Mouse (Mus musculus) lung, embryonic 15.5 days (tissue): ENCODE results near the gene Wdr92. TPM values are rescaled to one million over a fixed set of nuclear protein-coding genes. Genes with fewer than 3 reads are reported as not detected.
"Not testable (repeated sequence)": the region's sequence is repeated elsewhere in the genome, so short reads cannot be mapped to it uniquely, and the experiment has no call there.

Source experiments
- ATAC-seq: fragments of 200-750 bp; cut with Nextera tagmentation; 2 replicates; pipeline ENCODE4 v1.8.0; 2017; ENCODE audit warnings: moderate number of reproducible peaks, borderline replicate concordance; ENCODE audit not compliant: low FRiP score, low TSS enrichment; ENCODE audit errors: extremely low read depth
- H3K27ac ChIP-seq: fragments of 300-500 bp; sonication (generic); 2 replicates; pipeline ENCODE4 v1.5.1; 2015; ENCODE audit warnings: moderate library complexity, mild to moderate bottlenecking, inconsistent platforms
- H3K27me3 ChIP-seq: fragments of 300-500 bp; sonication (generic); 2 replicates; pipeline ENCODE4 v1.6.1; 2015; ENCODE audit warnings: inconsistent platforms
- H3K36me3 ChIP-seq: fragments of 300-500 bp; sonication (generic); 2 replicates; pipeline ENCODE4 v1.6.1; 2015; ENCODE audit warnings: inconsistent platforms
- H3K4me1 ChIP-seq: fragments of 300-500 bp; sonication (generic); 2 replicates; pipeline ENCODE4 v1.6.1; 2015; ENCODE audit warnings: inconsistent platforms
- H3K4me2 ChIP-seq: fragments of 300-500 bp; sonication (generic); 2 replicates; pipeline ENCODE4 v1.6.1; 2015; ENCODE audit warnings: inconsistent platforms, mild to moderate bottlenecking, moderate library complexity
- H3K4me3 ChIP-seq: fragments of 300-500 bp; sonication (generic); 2 replicates; pipeline ENCODE4 v1.5.1; 2015; ENCODE audit warnings: mild to moderate bottlenecking, inconsistent platforms
- H3K9ac ChIP-seq: fragments of 300-500 bp; sonication (generic); 2 replicates; pipeline ENCODE4 v1.6.1; 2015; ENCODE audit warnings: inconsistent platforms
- H3K9me3 ChIP-seq: fragments of 300-500 bp; sonication (generic); 2 replicates; pipeline ENCODE4 v1.6.1; 2016; ENCODE audit warnings: inconsistent platforms
- WGBS: fragments of 180-500 bp; shearing (Covaris S2); methylation state at CpG from one replicate; pipeline ENCODE4 v1.1.7; 2015; 5-methylcytosine and 5-hydroxymethylcytosine counted together
- polyA plus RNA-seq: library from polyadenylated mRNA; unstranded; fragments of >200 nt; fragmentation: Nextera tagmentation; extraction: Ambion mirVana; gene quantifications from 2 replicates; pipeline ENCODE4 v1.2.1, GENCODE M21; 2015

Gene Wdr92
- polyA plus RNA-seq, 1 experiment from 2014 or later, result 27.5 TPM

DNA sequence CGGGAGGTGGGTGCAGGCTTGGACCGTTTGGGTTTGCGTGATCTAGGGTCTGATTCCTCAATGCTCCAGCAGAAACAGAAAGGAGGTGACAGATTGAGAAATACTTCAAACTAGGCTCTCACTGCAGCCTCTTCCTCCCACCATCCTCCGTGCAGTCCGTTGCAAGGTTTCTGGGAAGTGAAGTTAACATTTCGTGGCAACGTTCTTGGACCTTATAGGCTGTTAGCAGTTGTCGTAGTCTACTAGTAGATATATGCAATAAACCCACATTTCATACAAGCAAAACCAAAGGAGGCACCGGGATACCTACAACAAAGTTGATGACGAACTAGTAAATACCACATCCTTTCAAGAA is 30.2 kb downstream of the Wdr92 start:
- H3K4me3 ChIP-seq, result peak overlapping the region; percentile 98
- H3K27me3 ChIP-seq, result no peaks in the 10 kb centered on the region
- peak overlapping the region; percentile 78 for H3K9ac ChIP-seq
- peak overlapping the region; percentile 58 for H3K4me2 ChIP-seq
- peaks cover 18% of the 10 kb centered on the region for H3K4me1 ChIP-seq
- peak overlapping the region; percentile 84 for H3K27ac ChIP-seq
- no peak for ATAC-seq
- no peaks in the 10 kb centered on the region for H3K9me3 ChIP-seq
- WGBS, result under 1% methylated on average over 10 of the region's 10 CpGs
- H3K36me3 ChIP-seq, result peaks cover 11% of the 10 kb centered on the region; the same call in 1 of the 2 replicates

DNA sequence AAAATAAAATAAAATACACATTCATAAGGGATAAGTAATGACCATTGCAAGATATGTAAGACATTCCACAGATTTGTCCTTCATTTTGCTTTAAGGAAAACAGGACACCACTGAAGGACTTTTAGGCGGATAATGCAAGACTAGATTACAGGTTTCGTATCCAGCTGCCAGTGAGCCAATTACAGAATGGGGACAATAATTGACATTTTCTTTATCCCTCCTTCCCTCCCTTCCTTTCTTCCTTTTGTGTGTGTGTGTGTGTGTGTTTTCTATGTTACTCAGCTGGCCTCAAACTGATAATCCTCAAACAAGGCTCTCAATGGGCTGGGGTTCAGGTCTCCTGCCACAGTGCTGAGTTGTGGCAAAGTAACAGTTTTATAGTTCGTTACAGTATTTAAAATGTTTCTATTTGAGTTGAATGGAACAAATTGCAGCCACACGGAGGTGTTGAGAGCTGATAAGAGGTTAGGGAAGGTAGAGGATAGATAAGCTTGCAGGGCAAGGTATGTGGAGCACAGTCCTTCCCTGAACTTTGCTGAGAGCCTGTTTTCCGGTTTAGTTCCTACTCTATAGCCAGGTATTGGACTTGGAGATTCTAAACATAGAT is 31.1 kb downstream of the Wdr92 start:
- WGBS, result 54% methylated on average over 5 of the region's 5 CpGs
- H3K9me3 ChIP-seq, result no peaks in the 10 kb centered on the region
- no peak overlapping the region for H3K27ac ChIP-seq
- peak overlapping the region; percentile 58 for H3K4me2 ChIP-seq
- ATAC-seq, result no peak
- H3K36me3 ChIP-seq, result peaks cover 11% of the 10 kb centered on the region; the same call in 1 of the 2 replicates
- no peak overlapping the region for H3K9ac ChIP-seq
- H3K4me3 ChIP-seq, result peak overlapping the region; percentile 98
- H3K4me1 ChIP-seq, result peaks cover 18% of the 10 kb centered on the region
- H3K27me3 ChIP-seq, result no peaks in the 10 kb centered on the region

DNA sequence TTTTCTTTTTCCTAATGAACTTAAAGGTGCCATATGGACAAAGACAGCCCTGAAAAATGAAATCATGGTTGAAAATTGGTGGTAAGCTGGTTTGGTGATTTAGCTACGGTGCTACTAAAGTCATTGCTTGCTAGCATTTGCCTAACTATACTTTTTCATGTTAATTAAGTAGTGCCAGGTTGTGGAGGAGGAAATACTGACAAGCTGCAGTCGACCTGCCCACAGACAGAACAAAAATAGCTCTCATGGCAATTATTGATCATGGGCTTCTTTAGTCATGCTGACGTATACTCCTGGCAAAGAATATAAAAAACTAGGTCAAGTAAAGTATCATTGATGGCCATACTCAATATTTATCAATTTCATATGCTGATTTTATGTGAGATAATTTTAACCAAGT is 33.6 kb downstream of the Wdr92 start:
- Histone ChIP-seq H3K9me3 (no peaks in the 10 kb centered on the region), H3K36me3 (no peaks in the 10 kb centered on the region), H3K4me3 (no peak overlapping the region), H3K9ac (no peak overlapping the region), H3K27me3 (no peaks in the 10 kb centered on the region), H3K4me1 (peaks cover 14% of the 10 kb centered on the region), H3K27ac (no peak overlapping the region), H3K4me2 (no peak overlapping the region)
- ATAC-seq, result no peak
- WGBS, result 83% methylated on average over 3 of the region's 3 CpGs

DNA sequence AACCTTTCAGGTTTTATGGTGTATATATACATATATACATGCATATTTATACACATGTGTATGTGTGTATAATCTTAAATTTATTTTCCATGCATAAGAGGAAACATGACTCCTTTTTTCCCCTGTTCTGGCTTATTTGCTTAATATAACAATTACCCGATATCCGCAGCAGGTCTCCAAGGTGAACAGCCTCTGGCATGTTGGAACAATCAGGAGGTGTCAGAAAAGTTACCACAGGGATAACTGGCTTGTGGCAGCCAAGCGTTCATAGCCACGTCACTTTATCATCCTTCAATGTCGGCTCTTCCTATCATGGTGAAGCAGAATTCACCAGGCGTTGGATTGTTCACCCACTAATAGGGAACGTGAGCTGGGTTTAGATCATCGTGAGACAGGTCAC is 39.2 kb downstream of the Wdr92 start:
- Histone ChIP-seq H3K4me1 (no peaks in the 10 kb centered on the region), H3K9ac (no peak overlapping the region), H3K4me2 (no peak overlapping the region), H3K27ac (no peak overlapping the region), H3K27me3 (no peaks in the 10 kb centered on the region), H3K9me3 (no peaks in the 10 kb centered on the region), H3K36me3 (peaks cover 11% of the 10 kb centered on the region), H3K4me3 (no peak overlapping the region)
- ATAC-seq, result no peak
- 93% methylated on average over 8 of the region's 8 CpGs for WGBS

DNA sequence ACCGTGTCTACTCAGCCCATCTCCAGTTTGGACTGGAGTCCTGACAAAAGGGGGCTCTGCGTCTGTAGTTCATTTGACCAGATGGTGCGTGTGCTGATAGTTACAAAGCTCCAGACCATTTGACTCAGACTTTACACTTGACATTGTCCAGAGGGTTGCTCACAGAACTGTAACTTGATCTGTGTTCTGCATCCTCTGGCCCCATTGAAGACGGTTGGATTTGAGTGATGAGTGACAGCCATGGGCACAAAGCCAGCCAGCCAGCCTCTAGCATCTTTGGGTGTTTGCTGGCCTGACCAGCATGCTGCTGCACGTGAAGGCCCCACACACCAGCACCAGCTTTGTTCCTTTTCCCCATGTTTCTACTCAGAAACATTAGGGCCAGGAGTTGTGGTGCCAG is 50.9 kb downstream of the Wdr92 start:
- Histone ChIP-seq H3K9ac (no peak overlapping the region), H3K36me3 (peaks cover 15% of the 10 kb centered on the region; the same call in 1 of the 2 replicates), H3K4me1 (no peaks in the 10 kb centered on the region), H3K9me3 (no peaks in the 10 kb centered on the region), H3K27ac (no peak overlapping the region), H3K4me3 (no peak overlapping the region), H3K4me2 (no peak overlapping the region), H3K27me3 (no peaks in the 10 kb centered on the region)
- no peak for ATAC-seq
- 62% methylated on average over 5 of the region's 5 CpGs for WGBS

DNA sequence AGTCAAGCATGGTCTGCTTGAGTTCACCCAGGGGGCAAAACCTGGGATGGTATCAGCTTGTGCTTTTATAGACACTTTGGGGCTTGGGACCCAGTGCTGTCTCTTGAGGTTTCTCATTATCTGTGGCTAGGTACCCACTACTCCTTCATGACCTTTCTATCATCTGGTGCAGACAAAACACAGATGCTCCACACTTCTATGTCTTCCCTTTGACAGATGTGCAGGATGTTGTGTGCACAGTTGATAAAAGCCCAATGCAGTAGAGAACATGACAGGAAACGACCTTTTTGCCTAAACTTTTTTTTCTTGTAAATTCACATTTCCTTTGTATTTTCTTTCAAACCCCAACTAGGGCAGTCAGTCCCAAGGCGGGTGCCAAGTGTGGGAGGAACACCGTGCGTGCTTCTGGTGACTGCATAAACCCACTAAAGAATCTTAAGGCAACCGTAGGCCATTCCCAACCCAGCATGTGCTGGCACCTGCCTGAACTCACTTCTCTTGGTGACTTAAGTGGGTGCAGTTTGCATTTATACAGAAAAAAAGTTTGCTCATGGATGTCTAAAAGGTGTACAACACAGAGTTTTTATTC is 54.6 kb downstream of the Wdr92 start:
- H3K9ac ChIP-seq, result no peak overlapping the region
- no peak overlapping the region for H3K27ac ChIP-seq
- WGBS, result 69% methylated on average over 5 of the region's 5 CpGs
- peaks cover 11% of the 10 kb centered on the region; the same call in 1 of the 2 replicates for H3K36me3 ChIP-seq
- no peak overlapping the region for H3K4me2 ChIP-seq
- no peaks in the 10 kb centered on the region for H3K9me3 ChIP-seq
- ATAC-seq, result no peak
- no peaks in the 10 kb centered on the region for H3K4me1 ChIP-seq
- H3K27me3 ChIP-seq, result no peaks in the 10 kb centered on the region
- H3K4me3 ChIP-seq, result no peak overlapping the region

DNA sequence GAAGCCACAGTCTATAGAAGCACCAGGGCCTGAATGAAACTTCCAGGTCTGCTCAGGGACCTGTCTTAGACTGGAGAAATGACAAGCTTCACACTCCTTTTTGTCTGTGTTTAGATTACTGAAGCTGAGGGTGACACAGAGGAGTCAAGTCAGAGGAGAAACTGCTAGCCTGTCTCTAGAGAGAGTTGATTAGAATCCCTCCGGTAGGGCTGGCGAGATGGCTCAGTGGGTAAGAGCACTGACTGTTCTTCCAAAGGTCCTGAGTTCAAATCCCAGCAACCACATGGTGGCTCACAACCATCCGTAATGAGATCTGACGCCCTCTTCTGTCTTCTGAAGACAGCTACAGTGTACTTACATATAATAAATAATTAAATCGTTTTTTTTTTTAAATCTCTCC is 56.7 kb downstream of the Wdr92 start:
- H3K36me3 ChIP-seq, H3K9me3 ChIP-seq, H3K9ac ChIP-seq, H3K4me2 ChIP-seq, ATAC-seq, H3K4me1 ChIP-seq, H3K27me3 ChIP-seq, H3K27ac ChIP-seq, H3K4me3 ChIP-seq: not testable (repeated sequence)
- WGBS, result 77% methylated on average over 5 of the region's 5 CpGs

DNA sequence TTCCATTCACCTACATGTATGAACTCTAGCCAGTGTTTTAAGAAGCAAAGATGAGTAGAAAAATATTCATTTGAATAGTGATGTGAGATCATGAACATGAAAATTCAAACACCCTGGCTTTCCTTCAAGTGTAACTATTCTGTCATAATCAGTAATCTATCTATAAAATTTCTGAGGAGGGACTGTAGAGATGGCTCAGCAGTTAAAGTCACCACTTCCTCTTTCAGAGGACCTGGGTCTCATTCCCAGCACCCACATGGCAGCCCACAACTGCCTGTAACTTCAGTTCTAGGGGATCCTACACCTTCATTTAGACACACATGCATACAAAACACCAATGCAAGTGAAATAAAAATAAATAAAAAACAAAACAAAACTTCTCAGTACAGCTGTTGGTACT is 66.8 kb downstream of the Wdr92 start:
- ATAC-seq, result no peak
- Histone ChIP-seq H3K27me3 (no peaks in the 10 kb centered on the region), H3K4me3 (no peak overlapping the region), H3K4me1 (no peaks in the 10 kb centered on the region), H3K4me2 (no peak overlapping the region), H3K9me3 (no peaks in the 10 kb centered on the region), H3K27ac (no peak overlapping the region), H3K9ac (no peak overlapping the region), H3K36me3 (no peaks in the 10 kb centered on the region)

DNA sequence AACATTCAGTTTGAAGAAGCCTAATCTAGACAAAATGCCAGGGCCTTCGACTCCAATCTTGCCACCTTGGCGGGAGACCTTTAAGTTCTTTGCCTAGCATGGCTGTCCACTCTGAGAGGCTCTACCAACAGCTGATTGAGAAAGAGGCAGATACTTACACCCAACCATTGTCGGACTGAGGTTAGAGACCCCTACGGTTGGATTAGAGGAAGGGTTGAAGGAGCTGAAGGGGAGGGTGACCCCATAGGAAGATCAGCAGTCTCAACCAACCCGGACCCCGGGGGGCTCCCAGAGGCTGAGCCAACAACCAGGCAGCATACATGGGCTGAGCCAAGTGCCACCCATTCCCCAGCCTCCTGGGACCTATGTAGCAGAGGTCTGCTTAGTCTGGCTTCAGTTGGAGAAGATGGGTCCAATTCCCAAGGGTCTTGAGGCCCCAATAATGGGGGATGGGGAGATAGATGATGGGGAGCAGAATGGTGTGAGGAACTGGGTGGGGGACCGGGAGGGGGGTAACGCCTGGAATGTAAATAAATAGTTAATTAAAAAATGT is 75.0 kb downstream of the Wdr92 start:
- no peaks in the 10 kb centered on the region for H3K9me3 ChIP-seq
- no peaks in the 10 kb centered on the region for H3K27me3 ChIP-seq
- H3K27ac ChIP-seq, result no peak overlapping the region
- peaks cover 8% of the 10 kb centered on the region for H3K4me1 ChIP-seq
- WGBS, result 61% methylated on average over 8 of the region's 8 CpGs
- no peaks in the 10 kb centered on the region for H3K36me3 ChIP-seq
- peak overlapping the region; percentile 80 for H3K4me3 ChIP-seq
- H3K4me2 ChIP-seq, result peak overlapping the region; percentile 60
- peak; percentile 73 for ATAC-seq
- H3K9ac ChIP-seq, result peak overlapping the region; percentile 88; the same call in 1 of the 2 replicates

DNA sequence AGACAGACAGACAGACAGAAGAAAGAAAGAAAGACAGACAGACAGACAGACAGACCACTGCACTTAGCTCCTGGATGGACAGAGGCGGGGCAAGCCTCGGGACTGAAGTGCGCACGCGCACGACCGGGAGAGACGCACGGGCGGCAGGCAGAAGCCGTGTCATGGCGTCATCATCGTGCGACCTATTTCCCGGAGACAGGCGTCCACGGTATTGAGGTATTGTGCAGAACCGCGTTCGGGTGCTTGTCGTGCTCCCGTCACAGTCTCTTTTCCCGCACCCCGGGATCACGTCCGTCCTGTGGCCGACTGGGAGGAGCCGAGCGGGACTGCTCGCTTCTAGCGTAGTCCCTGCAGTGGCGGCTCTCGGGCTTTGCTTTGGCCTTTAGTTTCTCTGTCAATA is 75.5 kb downstream of the Wdr92 start, which contains the start of gene C1d:
C1d (plus strand) TSS at position 137 of the 400 bp plus-strand sequence.
- 2% methylated on average over 33 of the region's 33 CpGs for WGBS

DNA sequence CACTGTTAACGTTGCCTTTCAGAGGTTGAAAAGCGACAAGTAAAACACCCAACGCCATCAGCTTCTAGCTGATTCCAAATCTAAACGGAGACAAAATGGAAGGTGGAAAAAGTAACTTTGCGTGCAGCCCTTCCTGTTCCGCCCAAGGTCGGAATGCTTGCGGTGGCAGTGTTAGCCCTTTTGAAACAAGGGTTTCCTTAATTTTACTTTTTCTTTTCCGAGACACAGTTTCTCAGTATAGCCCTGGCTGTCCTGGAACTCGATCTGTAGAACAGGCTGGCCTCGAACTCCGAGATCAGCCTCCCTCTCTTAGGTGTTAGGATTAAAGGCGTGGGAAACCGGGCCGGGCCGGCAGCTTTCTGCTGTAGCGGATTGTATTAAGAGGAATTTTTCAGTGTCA is 76.0 kb downstream of the Wdr92 start:
- H3K4me2 ChIP-seq, result peak overlapping the region; percentile 60
- no peaks in the 10 kb centered on the region for H3K27me3 ChIP-seq
- H3K4me1 ChIP-seq, result peaks cover 8% of the 10 kb centered on the region
- peak overlapping the region; percentile 79 for H3K27ac ChIP-seq
- under 1% methylated on average over 17 of the region's 17 CpGs for WGBS
- H3K36me3 ChIP-seq, result no peaks in the 10 kb centered on the region
- ATAC-seq, result peak; percentile 27; the same call in 1 of the 2 replicates
- no peaks in the 10 kb centered on the region for H3K9me3 ChIP-seq
- peak overlapping the region; percentile 88 for H3K9ac ChIP-seq
- peak overlapping the region; percentile 80 for H3K4me3 ChIP-seq

More for the DNA sequence above, 75.5 kb downstream of the Wdr92 start, which contains the start of gene C1d:
- H3K4me1 ChIP-seq, result peaks cover 8% of the 10 kb centered on the region
- peak within 1 kb of the TSS; percentile 79 for H3K27ac ChIP-seq
- peak within 1 kb of the TSS; percentile 60 for H3K4me2 ChIP-seq
- no peaks in the 10 kb centered on the region for H3K36me3 ChIP-seq
- H3K27me3 ChIP-seq, result no peaks in the 10 kb centered on the region
- peak; percentile 87 for ATAC-seq
- H3K4me3 ChIP-seq, result peak within 1 kb of the TSS; percentile 80
- no peaks in the 10 kb centered on the region for H3K9me3 ChIP-seq
- H3K9ac ChIP-seq, result peak within 1 kb of the TSS; percentile 88

DNA sequence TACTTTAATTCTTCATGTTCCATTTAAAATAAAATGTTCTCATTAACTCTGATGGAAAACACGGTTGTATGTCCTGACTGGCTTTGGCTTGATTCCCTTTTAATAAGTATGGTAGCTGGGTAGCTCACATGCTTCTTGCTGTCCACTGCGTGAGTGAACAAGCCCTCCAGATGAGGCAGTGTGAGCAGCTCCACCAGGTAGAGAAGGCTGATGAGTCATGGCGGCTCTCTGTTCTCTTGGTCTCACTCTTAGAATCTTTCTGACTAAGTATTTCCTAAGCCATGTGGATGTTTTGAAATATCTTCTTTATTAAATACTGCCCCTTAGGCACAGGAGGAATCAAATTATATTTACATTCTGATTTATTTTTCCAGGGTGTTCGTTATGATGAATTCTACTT is 85.3 kb downstream of the Wdr92 start:
- H3K4me1 ChIP-seq, result no peaks in the 10 kb centered on the region
- no peaks in the 10 kb centered on the region for H3K27me3 ChIP-seq
- 92% methylated on average over 4 of the region's 4 CpGs for WGBS
- no peak overlapping the region for H3K9ac ChIP-seq
- no peak overlapping the region for H3K4me3 ChIP-seq
- H3K36me3 ChIP-seq, result peaks cover 7% of the 10 kb centered on the region; the same call in 1 of the 2 replicates
- ATAC-seq, result no peak
- no peak overlapping the region for H3K4me2 ChIP-seq
- no peaks in the 10 kb centered on the region for H3K9me3 ChIP-seq
- no peak overlapping the region for H3K27ac ChIP-seq
